Mouse (Mus musculus): ENCODE data around the gene Sorbs1.
"Not testable (repeated sequence)": the region's sequence is repeated elsewhere in the genome, so short reads cannot be mapped to it uniquely, and the experiment has no call there.

The Sorbs1 gene

GRCm38 (mm10) chr19:40513632-40514078 lies at the start of gene Sorbs1:
Sorbs1 (minus strand) TSS chr19:40513779.
- DNase-seq (ENCODE audit: low spot score), result peak; percentile 98

- DNase-seq (ENCODE audit: low spot score), result not testable (repeated sequence)
Observed at GRCm38 (mm10) chr19:40561521-40561920, 47.9 kb upstream of the Sorbs1 start.

GRCm38 (mm10) chr19:40556029-40556428 lies 42.5 kb upstream of the Sorbs1 start:
- DNase-seq (ENCODE audit: low spot score), result no peak

- DNase-seq (ENCODE audit: low spot score), result no peak
Observed at GRCm38 (mm10) chr19:40555136-40555535, 41.6 kb upstream of the Sorbs1 start.

DNA sequence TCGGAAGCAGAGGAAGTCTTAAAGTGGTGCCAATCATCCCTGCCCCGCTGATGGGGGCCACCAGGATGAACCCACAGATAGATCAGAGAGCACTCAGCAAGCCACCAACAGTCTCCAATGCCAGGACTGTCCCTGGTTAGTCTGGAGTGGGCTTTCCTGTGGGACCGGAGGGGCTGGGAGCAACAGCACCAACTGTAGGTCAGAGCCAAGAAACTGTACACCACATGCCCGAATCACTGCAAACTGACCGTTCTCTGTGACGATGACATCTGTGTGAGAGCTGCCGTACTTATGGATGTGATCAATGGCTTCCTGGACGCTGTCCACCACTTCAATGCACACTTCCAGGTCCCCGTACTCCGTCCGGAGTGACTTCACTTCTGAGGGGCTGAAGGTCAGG lies 40.8 kb upstream of the Sorbs1 start:
- DNase-seq (ENCODE audit: low spot score), result no peak

- DNase-seq (ENCODE audit: low spot score), result no peak
Observed at GRCm38 (mm10) chr19:40553849-40554248, 40.3 kb upstream of the Sorbs1 start.

- no peak for DNase-seq (ENCODE audit: low spot score)
Observed at GRCm38 (mm10) chr19:40553014-40553789, 39.6 kb upstream of the Sorbs1 start.

DNA sequence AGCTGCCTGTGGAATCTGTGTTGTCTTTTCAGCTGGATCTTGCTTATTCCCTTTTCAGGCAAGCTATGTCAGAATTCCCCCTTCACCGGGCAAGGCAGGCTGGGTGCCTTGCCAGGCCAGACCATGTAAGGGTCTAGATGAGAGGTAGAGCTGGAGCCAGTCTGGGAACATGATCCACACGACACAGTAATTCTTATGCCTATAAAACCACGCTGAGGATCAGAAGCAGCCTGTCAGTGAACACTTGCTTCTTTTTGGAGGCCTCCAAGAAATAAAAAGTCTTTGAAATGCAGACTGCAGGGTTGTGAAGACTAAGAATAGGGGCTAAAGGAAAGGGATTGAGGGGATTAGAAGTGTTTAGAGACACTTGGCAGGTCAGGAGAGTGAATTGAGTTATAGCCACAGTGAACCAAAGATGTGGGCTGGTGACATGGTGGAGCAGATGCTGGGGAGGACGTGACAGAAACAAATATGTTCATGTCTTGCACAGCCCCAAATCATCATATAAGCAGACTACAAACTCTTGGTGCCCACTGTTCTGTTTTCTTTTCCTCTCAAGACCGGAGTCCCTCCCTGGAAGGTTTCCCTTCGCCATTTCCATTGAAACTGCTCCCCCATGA lies 36.0 kb upstream of the Sorbs1 start:
- no peak for DNase-seq (ENCODE audit: low spot score)

DNA sequence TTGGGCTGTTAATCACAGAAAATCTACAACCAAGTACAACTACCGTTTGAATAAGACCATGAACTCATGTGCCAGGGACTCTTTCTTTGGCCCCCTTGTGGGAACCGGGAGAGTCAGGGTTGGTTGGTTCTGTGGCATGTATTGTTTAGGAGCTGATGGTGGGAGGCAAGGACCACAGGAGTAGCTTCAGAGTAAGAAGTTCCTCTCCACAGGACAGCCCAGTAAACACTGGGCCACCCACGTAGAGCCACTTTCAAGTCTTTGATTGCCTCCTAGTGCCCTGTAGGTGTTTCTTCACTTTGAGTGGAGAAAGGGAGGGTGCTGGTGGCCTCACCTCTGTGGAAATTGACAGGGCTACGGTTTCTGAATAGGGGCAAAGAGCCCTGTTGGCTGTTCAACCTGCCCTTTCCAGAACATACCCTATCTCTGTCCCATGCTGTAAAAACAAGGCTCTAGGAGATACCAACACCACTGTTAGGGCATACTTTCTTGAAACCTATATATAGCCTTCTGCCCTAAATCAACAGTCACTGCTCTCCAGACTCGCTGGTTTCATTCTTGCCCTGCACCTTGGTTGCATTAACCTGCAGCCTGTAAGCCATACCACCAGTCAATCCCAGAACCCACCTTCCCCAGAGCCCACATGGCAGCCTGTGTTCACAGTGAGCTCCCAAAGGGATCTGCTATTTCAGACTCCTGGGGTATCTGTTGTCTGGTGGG lies 35.4 kb upstream of the Sorbs1 start:
- no peak for DNase-seq (ENCODE audit: low spot score)

DNA sequence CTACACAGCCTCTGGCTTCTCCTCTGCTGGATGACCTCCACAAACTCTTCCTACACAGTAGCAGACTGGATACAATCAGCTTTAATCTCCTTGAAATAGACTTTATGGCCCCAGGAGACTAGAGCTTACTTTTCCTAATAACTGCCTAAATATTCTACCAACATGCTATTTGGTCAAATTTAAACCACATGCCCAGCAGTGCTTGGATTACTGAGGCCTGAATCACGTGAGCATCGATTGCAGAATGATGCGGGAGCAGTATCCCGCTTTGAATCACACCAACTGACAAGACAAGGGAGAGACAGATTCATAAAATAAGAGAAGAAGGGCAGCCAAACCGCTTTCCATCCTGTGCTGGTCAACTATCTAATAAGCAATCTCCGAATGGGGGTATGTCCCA lies 34.8 kb upstream of the Sorbs1 start:
- DNase-seq (ENCODE audit: low spot score), result no peak

GRCm38 (mm10) chr19:40544856-40545255 lies 31.3 kb upstream of the Sorbs1 start:
- DNase-seq (ENCODE audit: low spot score), result peak; percentile 64

DNA sequence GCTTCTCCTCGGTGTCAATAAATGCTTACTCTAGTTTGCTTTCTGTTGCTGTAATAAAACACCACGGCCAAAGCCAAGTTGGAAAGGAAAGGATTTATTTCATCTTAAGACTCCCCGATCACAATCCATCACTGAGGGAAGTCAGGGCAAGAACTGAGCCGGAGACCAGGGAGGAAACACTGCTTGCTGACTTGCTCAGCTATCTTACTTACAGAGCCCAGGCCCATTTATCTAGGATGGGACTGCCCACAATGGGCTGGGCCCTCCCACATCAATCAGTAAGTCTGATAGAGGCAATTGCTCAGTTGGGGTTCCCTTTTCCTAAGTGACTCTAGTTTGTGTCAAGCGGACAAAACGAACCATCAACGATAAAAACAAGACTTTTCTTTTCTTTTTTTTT lies 29.2 kb upstream of the Sorbs1 start:
- DNase-seq (ENCODE audit: low spot score), result no peak

DNA sequence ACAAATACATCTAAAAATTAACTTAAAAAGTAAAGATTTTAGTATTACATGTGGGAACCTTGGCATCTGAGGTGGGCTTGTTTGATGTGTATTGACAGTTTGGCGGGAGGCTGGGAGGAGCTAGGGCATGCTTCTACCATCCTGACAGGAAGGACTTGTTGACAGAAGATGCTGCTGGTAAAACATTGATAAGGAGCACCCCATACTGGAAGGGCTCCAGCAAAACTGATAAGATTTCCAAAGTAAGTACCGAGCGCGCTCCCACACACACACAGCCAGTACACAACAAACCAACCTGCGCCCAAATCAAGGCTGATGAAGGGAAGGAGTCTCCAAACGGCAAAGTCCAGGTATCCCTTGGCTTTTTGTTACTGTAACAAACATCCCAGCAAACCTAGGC lies 22.9 kb upstream of the Sorbs1 start:
- peak; percentile 30 for DNase-seq (ENCODE audit: low spot score)

DNA sequence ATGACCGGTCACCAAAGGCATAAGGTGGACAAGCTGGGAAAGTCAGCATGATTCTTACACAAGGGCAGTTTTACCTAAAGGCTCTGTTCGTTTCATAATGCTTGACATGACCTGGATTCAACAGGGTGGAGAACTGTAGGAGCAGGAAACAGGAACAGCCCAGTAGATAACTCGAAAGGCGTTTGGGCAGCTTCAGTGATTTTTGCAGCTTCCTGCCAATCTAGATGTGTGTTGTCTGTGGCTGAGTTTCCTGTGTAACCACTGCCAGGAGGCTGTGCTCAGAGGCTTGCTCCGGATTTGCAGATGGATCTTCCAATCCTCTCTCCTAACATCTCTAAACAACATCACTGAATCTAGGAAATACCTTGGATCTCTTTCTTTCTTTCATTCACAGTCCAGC lies 18.9 kb upstream of the Sorbs1 start:
- no peak for DNase-seq (ENCODE audit: low spot score)

DNA sequence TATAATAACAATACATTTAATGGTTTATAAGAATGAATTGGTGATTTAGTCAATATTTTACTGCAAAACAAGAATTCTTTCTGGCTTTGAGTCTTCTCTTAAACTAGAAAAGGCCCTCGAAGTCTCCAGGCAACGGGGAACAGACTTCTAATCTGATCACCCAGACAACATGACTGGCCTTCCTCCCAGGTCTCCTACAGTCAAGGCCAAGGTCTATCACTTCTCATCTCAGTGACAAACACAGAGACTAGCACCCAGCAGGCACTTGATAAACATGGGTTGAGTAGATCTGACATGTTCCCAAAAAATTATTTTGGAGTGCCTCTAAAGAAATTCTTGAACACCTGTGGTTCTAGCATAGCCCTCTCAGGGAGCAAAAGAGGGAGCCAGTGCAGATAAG lies 16.7 kb upstream of the Sorbs1 start:
- DNase-seq (ENCODE audit: low spot score), result no peak

DNA sequence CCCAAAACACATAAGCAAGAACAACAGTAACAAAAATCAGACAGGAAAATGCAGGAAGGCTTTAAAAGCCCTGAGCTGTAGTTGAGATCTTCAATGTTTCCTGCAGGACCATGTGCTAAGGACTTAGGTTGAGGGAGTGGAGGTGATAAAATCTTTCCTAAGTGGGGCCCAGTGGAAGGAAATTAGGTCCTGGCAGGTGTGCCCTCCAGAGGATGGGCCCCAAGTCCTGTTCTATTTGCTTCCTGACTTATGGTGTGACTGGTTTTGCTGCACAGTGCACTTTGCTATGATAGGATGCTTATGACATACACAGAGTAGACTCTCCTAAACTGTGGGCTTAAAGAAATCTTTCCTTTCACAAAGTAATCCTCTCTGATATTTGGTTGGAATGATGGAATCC lies 14.7 kb upstream of the Sorbs1 start:
- no peak for DNase-seq (ENCODE audit: low spot score)

DNA sequence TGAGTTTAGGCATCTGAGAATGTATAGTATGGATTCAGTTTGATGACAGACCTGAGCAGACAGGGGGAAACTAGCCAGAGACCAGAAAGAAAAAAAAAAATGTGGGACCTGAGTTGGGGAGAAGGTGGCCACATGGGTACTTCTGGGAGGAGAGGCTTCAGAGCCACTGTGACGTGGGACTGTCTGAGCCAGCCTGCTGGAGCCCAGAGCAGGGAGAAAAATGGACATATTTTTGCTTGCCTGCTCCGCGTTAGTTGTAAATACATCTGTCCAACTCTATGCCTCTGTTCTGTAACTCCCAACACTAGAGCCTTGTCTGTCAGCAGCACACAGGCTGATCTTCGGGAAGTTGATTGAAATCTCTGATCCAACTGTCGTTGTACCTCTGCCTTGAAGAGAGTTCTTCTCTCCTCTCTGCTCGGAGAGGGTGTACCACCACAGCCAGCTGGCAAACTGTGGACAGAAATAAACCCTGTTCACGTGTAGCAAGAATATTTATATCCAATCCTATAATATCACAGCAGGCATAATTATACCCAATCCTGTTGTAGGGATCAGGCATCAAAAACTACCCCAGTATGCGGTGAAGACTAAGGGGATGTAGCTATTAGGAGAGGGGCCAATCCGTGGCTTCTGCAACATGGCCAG lies 12.9 kb upstream of the Sorbs1 start:
- DNase-seq (ENCODE audit: low spot score), result no peak

DNA sequence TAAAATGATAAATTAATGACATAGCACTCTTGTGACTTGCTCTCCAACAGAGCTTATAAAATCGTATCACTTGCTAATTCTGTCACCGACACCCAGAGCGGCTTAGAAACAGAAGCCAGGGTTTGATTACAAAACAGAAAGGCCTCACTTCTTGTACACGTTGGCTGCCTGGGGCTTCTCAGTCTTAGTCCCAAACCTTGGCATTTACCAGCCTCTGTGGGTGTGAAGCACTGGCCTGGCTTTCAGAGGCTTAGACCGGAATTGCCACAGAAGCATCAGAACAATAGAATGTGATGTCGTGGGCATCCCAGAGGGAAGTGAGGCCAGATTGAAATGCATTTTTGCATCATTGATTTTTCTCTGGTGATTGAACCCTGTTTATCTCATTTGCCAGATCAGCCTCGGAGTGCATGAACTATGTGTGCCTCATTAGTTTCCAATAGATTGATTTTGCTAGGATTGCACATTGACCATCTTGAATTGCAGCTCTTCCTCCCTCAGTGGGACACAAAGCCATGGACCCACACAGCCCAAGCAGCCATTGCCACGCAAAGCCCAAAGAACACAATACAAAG lies 9.9 kb upstream of the Sorbs1 start:
- no peak for DNase-seq (ENCODE audit: low spot score)

DNA sequence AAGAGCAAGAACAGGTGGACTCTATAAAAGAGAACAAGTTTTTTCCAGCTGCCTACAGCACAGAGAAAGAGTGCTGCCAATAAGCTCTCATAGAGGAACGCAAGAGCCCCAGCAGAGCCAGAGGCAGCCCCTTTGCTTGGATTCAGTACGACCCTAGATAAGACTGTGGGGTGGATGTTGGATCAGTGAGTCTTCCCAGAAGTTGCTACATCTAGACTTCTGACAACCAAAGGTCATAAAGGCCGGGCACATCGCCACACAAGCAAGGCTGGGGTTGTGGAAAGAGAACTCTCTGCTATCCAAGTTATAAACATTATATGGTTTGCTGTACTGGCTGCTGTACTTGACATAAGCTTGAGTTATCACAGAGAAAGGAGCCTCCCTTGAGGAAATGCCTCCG lies 6.8 kb upstream of the Sorbs1 start:
- DNase-seq (ENCODE audit: low spot score), result no peak

GRCm38 (mm10) chr19:40518706-40519105 lies 5.1 kb upstream of the Sorbs1 start:
- no peak for DNase-seq (ENCODE audit: low spot score)

- no peak for DNase-seq (ENCODE audit: low spot score)
Observed at GRCm38 (mm10) chr19:40515596-40515995, 2.0 kb upstream of the Sorbs1 start.

- no peak for DNase-seq (ENCODE audit: low spot score)
Observed at GRCm38 (mm10) chr19:40514376-40514775, 797 bp upstream of the Sorbs1 start.

Measured in lung, postnatal 25 days (tissue).